Mouse (Mus musculus) kidney, adult 18-20 months (tissue): ENCODE data around the gene Gm49395.

Source experiments
- DNase-seq: peaks from one replicate; pipeline ENCODE4 v3.0.0; 2021

Gene Gm49395

GRCm38 (mm10) chr13:115098227-115098626 lies 3.5 kb downstream of the Gm49395 start:
- no peak for DNase-seq

GRCm38 (mm10) chr13:115096965-115097364 lies 4.8 kb downstream of the Gm49395 start:
- no peak for DNase-seq

- no peak for DNase-seq
Observed at GRCm38 (mm10) chr13:115096216-115096615, 5.5 kb downstream of the Gm49395 start.

- DNase-seq: no peak
Observed at GRCm38 (mm10) chr13:115095392-115095791, 6.3 kb downstream of the Gm49395 start.

- no peak for DNase-seq
Observed at GRCm38 (mm10) chr13:115091511-115091910, 10.2 kb downstream of the Gm49395 start.

- DNase-seq: no peak
Observed at GRCm38 (mm10) chr13:115090977-115091445, 10.7 kb downstream of the Gm49395 start.

- DNase-seq: peak; percentile 97
Observed at GRCm38 (mm10) chr13:115090069-115090976, 11.4 kb downstream of the Gm49395 start, which contains the start of gene Pelo. Pelo (minus strand) TSS chr13:115090186.

- DNase-seq: peak; percentile 66
Observed at GRCm38 (mm10) chr13:115089395-115090025, 12.2 kb downstream of the Gm49395 start.

- DNase-seq: no peak
Observed at GRCm38 (mm10) chr13:115089020-115089394, 12.7 kb downstream of the Gm49395 start.

GRCm38 (mm10) chr13:115085974-115086373 lies 15.7 kb downstream of the Gm49395 start:
- DNase-seq: no peak

GRCm38 (mm10) chr13:115082339-115082738 lies 19.4 kb downstream of the Gm49395 start:
- no peak for DNase-seq

- DNase-seq: no peak
Observed at GRCm38 (mm10) chr13:115079996-115080585, 21.6 kb downstream of the Gm49395 start.

- no peak for DNase-seq
Observed at GRCm38 (mm10) chr13:115078997-115079685, 22.6 kb downstream of the Gm49395 start.

GRCm38 (mm10) chr13:115077346-115078134 lies 24.2 kb downstream of the Gm49395 start:
- DNase-seq: no peak

- no peak for DNase-seq
Observed at GRCm38 (mm10) chr13:115072386-115072785, 29.3 kb downstream of the Gm49395 start.

GRCm38 (mm10) chr13:115071431-115071830 lies 30.3 kb downstream of the Gm49395 start:
- DNase-seq: no peak

- no peak for DNase-seq
Observed at GRCm38 (mm10) chr13:115067968-115068330, 33.8 kb downstream of the Gm49395 start.

GRCm38 (mm10) chr13:115067324-115067967 lies 34.3 kb downstream of the Gm49395 start:
- DNase-seq: no peak

GRCm38 (mm10) chr13:115057555-115057954 lies 44.2 kb downstream of the Gm49395 start:
- no peak for DNase-seq

- DNase-seq: no peak
Observed at GRCm38 (mm10) chr13:115054783-115055182, 46.9 kb downstream of the Gm49395 start.

GRCm38 (mm10) chr13:115052568-115052967 lies 49.2 kb downstream of the Gm49395 start:
- no peak for DNase-seq
